Mouse (Mus musculus): ENCODE data around the gene Aqp2. TPM values are rescaled to one million over a fixed set of nuclear protein-coding genes. Genes with fewer than 3 reads are reported as not detected.

Gene Aqp2
- not detected in 2 replicates for polyA plus RNA-seq (2015; fragmentation: Nextera tagmentation; extraction: Ambion mirVana)

DNA sequence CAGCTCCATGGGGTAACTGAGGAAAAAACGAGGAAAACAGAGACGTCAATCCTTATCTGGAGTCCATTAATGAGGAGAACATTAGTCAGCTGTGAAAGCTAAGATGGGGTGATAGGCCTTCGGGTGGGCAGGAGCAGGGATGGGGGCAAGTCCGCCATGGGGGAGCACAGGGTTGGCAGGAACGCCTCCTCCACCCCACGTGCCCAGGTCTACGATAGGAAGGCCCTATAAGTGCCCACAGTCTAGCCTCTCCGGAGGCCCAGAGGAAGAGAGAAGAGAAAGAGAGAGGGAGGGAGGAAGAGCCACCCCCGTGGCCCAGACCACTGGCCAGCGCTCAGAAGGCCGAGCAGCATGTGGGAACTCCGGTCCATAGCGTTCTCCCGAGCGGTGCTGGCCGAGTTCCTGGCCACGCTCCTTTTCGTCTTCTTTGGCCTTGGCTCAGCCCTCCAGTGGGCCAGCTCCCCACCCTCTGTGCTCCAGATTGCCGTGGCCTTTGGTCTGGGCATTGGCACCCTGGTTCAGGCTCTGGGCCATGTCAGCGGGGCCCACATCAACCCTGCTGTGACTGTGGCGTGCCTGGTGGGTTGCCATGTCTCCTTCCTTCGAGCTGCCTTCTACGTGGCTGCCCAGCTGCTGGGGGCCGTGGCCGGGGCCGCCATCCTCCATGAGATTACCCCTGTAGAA lies at the start of gene Aqp2:
Gene Aqp2 (plus strand): TSS at position 254 of the 684 bp plus-strand sequence.
- no peak for ATAC-seq (ENCODE audit: low FRiP score)

DNA sequence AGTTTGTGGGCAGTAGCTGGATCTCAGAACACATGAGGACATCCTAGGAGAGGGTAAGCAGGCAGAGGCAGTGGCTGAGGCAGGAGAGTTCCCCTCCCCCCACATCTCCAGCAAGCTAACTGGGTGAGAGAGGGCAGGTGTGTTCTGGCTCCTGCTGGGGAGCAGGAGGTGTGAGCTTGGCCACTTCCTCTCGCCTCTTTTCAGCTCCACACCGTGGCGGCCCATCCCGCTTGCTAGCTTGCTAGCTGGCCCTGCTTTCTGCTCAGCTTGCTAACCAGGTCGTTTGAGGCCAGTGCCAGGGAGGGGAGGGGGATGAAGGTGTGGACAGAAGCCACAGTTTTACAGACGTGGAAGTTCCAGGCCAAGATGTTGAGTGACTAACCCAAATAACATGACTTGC lies 47.7 kb upstream of the Aqp2 start:
- 53% methylated on average over 6 of the region's 6 CpGs for whole genome bisulfite sequencing
- H3K9me3 ChIP-seq = no peaks in the 10 kb centered on the region
- no peak for ATAC-seq (ENCODE audit: low FRiP score)
- H3K27me3 ChIP-seq = 0 out of 2 replicates have a peak, but pooled peaks cover 15% of the 10 kb centered on the region
- no peak overlapping the region for H3K9ac ChIP-seq
- no peak overlapping the region for H3K4me2 ChIP-seq
- no peaks in the 10 kb centered on the region for H3K36me3 ChIP-seq
- H3K4me1 ChIP-seq (replicated peaks) = peaks cover 24% of the 10 kb centered on the region
- no peak overlapping the region for H3K4me3 ChIP-seq
- no peak overlapping the region for H3K27ac ChIP-seq

More for the DNA sequence above, at the start of gene Aqp2:
- Histone ChIP-seq H3K27ac (no peak within 1 kb of the TSS), H3K4me3 (no peak within 1 kb of the TSS), H3K9me3 (no peaks in the 10 kb centered on the region), H3K9ac (no peak within 1 kb of the TSS), H3K27me3 (peaks cover 63% of the 10 kb centered on the region), H3K4me2 (no peak within 1 kb of the TSS), H3K36me3 (no peaks in the 10 kb centered on the region), H3K4me1 (replicated peaks) (peaks cover 14% of the 10 kb centered on the region)
- 82% methylated on average over 26 of the region's 26 CpGs for WGBS

DNA sequence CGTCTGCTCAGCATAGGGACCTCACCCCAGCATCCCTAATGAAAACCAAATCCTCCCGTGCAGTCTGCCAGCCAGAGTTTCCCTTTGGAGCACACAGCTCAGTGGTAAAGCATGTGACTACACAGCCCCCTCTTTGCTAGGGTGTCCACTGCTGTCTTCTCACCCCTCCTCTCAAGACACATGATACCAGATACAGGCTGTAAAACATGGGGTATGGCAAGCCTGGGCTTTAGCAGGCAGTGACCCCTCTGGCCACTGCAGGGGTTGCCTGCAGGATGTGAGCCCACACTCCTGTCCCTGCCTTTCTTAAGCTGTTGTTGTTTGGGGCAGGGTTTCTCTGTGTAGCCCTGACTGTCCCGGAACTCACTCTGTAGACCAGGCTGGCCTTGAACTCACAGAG lies 46.8 kb upstream of the Aqp2 start:
- Histone ChIP-seq H3K36me3 (no peaks in the 10 kb centered on the region), H3K4me2 (no peak overlapping the region), H3K4me1 (replicated peaks) (peaks cover 22% of the 10 kb centered on the region), H3K9ac (no peak overlapping the region), H3K27me3 (0 out of 2 replicates have a peak, but pooled peaks cover 15% of the 10 kb centered on the region), H3K9me3 (no peaks in the 10 kb centered on the region), H3K4me3 (no peak overlapping the region), H3K27ac (no peak overlapping the region)
- WGBS = 68% methylated on average over 3 of the region's 3 CpGs
- no peak for ATAC-seq (ENCODE audit: low FRiP score)

DNA sequence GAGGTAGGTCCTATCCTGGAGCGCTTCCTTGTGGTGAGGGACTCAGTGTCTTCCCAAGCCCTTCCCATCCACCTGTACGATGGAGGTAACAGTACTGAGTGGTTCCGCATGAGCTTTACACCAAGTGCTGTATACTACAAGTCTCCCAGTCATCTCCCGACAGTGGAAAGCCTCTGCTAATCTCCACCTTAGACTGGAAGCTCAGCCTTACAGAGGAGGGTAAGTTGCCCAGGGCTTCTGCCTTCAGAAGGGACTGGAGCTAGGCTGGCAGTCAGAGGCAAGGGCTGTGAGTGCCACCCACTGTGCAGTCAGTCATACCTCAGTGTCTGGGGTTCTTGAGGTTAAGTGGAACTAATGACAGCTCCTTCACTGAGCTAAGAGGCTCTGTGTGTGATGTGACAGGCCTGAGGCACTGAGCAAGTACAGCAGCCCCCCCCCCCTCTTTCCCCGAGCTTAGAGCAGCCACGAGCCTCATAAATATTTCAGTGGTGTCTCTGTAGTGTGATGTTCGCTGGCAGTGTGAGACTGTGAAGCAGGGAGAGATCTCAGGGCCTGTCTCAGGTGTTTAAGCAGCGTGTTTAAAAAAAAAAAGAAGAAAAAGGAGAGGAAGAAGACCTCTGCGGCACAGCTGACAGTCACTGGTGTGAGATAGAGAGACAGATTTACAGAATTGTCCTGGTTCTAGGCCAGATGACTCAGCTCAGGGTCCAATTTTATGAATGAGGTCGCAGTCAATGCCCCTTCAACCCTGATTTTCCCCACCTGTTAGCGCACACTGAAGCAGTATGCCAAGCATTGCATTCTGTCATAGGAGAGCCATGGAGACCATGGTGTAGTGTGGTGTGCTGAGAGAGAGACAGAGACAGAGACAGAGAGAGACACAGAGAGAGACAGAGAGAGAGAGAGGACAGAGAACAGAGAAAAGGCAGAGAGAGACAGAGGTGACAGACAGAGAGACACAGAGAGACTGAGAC lies 41.7 kb upstream of the Aqp2 start:
- H3K4me3 ChIP-seq = no peak overlapping the region
- WGBS = 48% methylated on average over 11 of the region's 11 CpGs
- no peaks in the 10 kb centered on the region for H3K9me3 ChIP-seq
- H3K27me3 ChIP-seq = no peaks in the 10 kb centered on the region
- peak; percentile 65; the same call in 1 of the 2 replicates for ATAC-seq (ENCODE audit: low FRiP score)
- H3K27ac ChIP-seq = peak overlapping the region; percentile 72
- H3K4me2 ChIP-seq = no peak overlapping the region
- H3K4me1 ChIP-seq (replicated peaks) = peaks cover 15% of the 10 kb centered on the region
- H3K9ac ChIP-seq = peak overlapping the region; percentile 46
- H3K36me3 ChIP-seq = no peaks in the 10 kb centered on the region

DNA sequence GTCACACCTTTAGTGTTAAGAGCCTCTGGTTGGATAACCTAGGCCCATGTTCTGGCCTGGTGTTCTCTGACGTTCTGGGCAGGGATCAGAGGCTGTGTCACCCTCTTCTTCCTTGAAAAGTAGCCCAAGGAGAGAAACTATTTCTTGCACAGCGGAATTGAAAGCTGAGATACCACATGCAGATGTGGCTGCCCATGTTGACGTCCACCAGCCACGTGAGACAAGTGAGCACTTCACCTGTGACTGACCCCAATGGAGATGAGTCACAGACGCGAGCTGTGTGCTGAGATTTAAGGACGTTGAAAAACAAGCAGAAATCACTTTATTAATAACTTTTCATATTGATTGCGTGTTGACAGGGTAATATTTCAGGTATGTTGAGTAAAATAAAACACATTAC lies 39.0 kb upstream of the Aqp2 start:
- H3K4me3 ChIP-seq = no peak overlapping the region
- H3K4me2 ChIP-seq = no peak overlapping the region
- no peaks in the 10 kb centered on the region for H3K36me3 ChIP-seq
- H3K9me3 ChIP-seq = no peaks in the 10 kb centered on the region
- H3K27me3 ChIP-seq = 0 out of 2 replicates have a peak, but pooled peaks cover 4% of the 10 kb centered on the region
- H3K27ac ChIP-seq = no peak overlapping the region
- peaks cover 15% of the 10 kb centered on the region for H3K4me1 ChIP-seq (replicated peaks)
- no peak overlapping the region for H3K9ac ChIP-seq
- 82% methylated on average over 8 of the region's 8 CpGs for WGBS
- ATAC-seq (ENCODE audit: low FRiP score) = no peak

DNA sequence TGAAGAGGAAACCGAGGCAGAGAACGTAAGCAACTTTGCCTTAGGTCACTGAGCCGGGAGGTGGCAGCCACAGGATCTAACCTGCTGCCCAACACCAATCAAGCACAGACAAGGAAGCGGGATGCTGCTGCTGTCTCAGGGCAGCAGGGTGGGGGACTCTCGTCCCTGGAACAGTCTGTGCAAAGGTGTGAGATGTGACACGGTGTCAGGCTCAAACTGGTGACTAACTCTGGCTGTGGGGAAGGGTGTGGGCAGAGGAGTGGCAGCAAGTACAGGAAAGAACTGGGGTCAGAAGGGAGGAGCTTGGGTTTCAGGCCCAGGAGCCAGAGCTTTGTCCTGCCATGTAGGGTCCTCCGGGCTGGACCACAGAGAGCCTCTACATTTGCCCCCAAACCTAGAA lies 34.8 kb upstream of the Aqp2 start:
- 84% methylated on average over 7 of the region's 7 CpGs for WGBS
- no peak for ATAC-seq (ENCODE audit: low FRiP score)

DNA sequence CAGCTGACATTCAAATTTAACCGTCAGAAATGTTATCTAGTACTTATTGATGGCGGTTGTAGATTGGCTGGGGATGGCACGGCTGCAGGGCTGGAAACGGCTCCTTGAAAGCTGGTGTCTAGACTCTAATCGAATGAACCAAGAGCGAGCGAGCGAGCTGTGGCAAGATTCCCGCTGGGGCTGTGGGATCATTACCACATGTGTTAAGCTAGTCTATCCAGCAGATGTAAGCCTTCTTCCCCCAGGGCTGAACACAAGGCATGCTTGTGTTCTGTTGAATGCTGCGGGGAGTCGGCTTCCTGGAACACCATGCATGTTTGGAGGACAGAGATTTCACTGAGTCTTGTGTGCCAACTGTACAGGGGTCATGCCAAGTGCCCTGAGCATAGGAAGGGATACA lies 32.3 kb upstream of the Aqp2 start:
- no peak; the same call in 1 of the 2 replicates for ATAC-seq (ENCODE audit: low FRiP score)
- WGBS = 43% methylated on average over 11 of the region's 11 CpGs
- H3K27ac ChIP-seq = peak overlapping the region; percentile 35

More for the DNA sequence above, 34.8 kb upstream of the Aqp2 start:
- H3K4me2 ChIP-seq = no peak overlapping the region
- no peak overlapping the region for H3K9ac ChIP-seq
- H3K27ac ChIP-seq = no peak overlapping the region
- H3K36me3 ChIP-seq = no peaks in the 10 kb centered on the region
- H3K4me1 ChIP-seq (replicated peaks) = peaks cover 14% of the 10 kb centered on the region
- H3K27me3 ChIP-seq = 0 out of 2 replicates have a peak, but pooled peaks cover 4% of the 10 kb centered on the region
- no peaks in the 10 kb centered on the region for H3K9me3 ChIP-seq
- no peak overlapping the region for H3K4me3 ChIP-seq

DNA sequence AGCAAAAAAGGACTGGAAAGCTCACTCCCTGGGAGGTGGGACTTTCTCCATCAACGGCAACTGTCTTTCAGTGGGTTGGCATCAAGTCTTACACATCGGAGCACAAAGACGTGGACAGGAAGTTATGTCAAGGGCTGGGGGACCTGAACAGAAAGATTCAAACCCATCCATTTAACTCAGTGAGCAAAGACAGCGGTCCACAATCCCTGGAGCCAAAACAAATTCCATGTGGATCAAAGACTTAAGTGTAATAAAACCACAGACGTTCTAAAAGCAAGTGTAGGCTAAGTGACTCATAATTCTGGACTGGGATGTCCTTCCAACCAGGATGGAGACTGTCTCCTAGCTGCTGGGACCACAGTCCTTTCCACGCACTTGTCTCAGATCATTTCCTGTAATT lies 31.1 kb upstream of the Aqp2 start:
- Histone ChIP-seq H3K27ac (no peak overlapping the region), H3K27me3 (0 out of 2 replicates have a peak, but pooled peaks cover 4% of the 10 kb centered on the region), H3K9ac (no peak overlapping the region), H3K4me2 (no peak overlapping the region), H3K4me1 (replicated peaks) (peaks cover 14% of the 10 kb centered on the region), H3K9me3 (no peaks in the 10 kb centered on the region), H3K36me3 (no peaks in the 10 kb centered on the region), H3K4me3 (no peak overlapping the region)
- 87% methylated on average over 6 of the region's 6 CpGs for WGBS
- ATAC-seq (ENCODE audit: low FRiP score) = no peak

More for the DNA sequence above, 32.3 kb upstream of the Aqp2 start:
- no peaks in the 10 kb centered on the region for H3K9me3 ChIP-seq
- 0 out of 2 replicates have a peak, but pooled peaks cover 4% of the 10 kb centered on the region for H3K27me3 ChIP-seq
- no peak overlapping the region for H3K4me2 ChIP-seq
- H3K36me3 ChIP-seq = no peaks in the 10 kb centered on the region
- H3K4me3 ChIP-seq = no peak overlapping the region
- H3K9ac ChIP-seq = no peak overlapping the region
- H3K4me1 ChIP-seq (replicated peaks) = peaks cover 14% of the 10 kb centered on the region

DNA sequence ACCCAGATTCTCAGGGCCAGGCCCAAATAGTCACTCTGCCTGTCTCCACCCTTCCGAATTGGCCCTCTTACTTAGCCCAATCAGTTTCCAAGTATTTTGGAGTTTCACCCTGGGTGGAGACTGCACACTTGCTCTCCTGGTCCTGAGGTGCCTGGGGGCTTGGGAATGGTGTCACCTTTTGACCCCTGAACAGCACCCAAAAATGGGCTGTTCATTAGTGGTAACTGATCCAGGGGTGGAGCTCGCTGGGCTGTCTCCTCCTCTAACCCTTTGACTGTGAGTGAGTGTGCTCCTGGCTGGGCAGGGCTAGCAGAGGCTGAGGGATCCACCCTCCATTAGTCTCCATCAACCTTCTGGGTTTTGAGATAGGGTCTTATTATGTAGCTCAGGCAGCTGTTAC lies 29.0 kb upstream of the Aqp2 start:
- Histone ChIP-seq H3K4me1 (replicated peaks) (peaks cover 14% of the 10 kb centered on the region), H3K9ac (no peak overlapping the region), H3K4me3 (no peak overlapping the region), H3K9me3 (no peaks in the 10 kb centered on the region), H3K4me2 (no peak overlapping the region), H3K36me3 (no peaks in the 10 kb centered on the region), H3K27ac (no peak overlapping the region), H3K27me3 (no peaks in the 10 kb centered on the region)
- no peak for ATAC-seq (ENCODE audit: low FRiP score)
- WGBS = 58% methylated on average over 2 of the region's 2 CpGs

DNA sequence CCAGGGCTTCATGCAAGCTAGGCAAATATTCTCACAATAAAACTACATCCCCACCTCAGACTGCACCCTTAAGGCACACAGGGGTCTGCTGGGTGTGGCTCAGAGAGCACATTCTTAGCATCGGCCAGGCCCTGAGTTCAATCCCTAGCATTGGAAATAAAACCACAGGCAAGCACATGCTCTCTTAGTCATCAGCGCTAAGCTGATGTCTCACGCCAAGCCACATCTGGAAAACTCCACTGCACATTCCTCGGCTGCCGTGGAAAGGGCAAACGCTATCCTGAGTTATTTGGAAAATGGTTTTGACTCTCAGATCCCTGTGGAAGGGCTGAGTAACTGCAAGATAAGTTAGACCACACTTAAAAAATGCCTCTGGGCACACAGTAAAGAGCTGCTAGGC lies 25.1 kb upstream of the Aqp2 start:
- Histone ChIP-seq H3K36me3 (no peaks in the 10 kb centered on the region), H3K27ac (no peak overlapping the region), H3K27me3 (no peaks in the 10 kb centered on the region), H3K9me3 (no peaks in the 10 kb centered on the region), H3K4me1 (replicated peaks) (no peaks in the 10 kb centered on the region), H3K4me2 (no peak overlapping the region), H3K9ac (no peak overlapping the region), H3K4me3 (no peak overlapping the region)
- ATAC-seq (ENCODE audit: low FRiP score) = no peak
- 79% methylated on average over 6 of the region's 6 CpGs for WGBS

DNA sequence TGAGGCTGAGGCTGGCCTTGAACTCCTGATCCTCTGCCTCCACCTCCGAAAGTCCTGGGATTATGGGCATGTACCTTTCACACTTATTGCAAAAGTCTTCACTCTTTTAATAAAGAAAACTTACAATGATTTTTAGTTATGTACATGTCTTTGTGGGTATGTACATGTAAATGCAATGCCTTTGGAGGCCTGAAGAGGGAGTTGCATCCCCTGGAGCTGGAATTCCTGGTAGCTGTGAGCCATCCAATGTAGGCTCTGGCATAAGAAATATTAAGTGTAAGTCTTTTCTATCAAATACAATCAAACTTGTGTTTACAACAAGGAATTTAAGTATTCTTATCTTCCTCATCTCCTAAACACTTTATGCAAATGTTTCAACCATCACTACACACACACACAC lies 19.9 kb upstream of the Aqp2 start:
- H3K9ac ChIP-seq = no peak overlapping the region
- H3K4me1 ChIP-seq (replicated peaks) = peaks cover 20% of the 10 kb centered on the region; the same call in 1 of the 2 replicates
- WGBS = 88% methylated on average over 1 of the region's 1 CpGs
- H3K27me3 ChIP-seq = no peaks in the 10 kb centered on the region
- no peak overlapping the region for H3K4me3 ChIP-seq
- no peak overlapping the region for H3K27ac ChIP-seq
- H3K4me2 ChIP-seq = no peak overlapping the region
- no peaks in the 10 kb centered on the region for H3K36me3 ChIP-seq
- no peaks in the 10 kb centered on the region for H3K9me3 ChIP-seq
- no peak for ATAC-seq (ENCODE audit: low FRiP score)

DNA sequence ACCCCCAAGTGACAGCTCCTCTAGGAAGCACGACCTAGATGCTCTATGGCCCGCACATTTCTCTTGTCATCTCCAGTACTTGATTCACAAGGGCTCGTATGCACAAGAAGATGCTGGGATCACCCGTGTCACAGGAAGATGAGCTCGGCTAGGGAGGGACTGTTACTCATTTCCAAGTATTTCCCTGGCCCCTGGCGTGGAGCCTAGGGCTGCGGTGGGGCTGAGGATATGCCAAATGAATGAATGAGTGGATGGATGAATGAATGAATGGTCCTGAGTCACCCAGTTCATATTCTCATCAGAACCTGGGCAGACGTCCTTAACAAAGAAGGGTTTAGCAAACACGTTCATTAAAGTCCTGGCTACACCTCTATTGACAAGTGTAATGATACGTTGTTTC lies 18.6 kb upstream of the Aqp2 start:
- Histone ChIP-seq H3K4me1 (replicated peaks) (peaks cover 30% of the 10 kb centered on the region), H3K27ac (no peak overlapping the region), H3K9me3 (no peaks in the 10 kb centered on the region), H3K4me2 (no peak overlapping the region), H3K4me3 (no peak overlapping the region), H3K9ac (no peak overlapping the region), H3K27me3 (no peaks in the 10 kb centered on the region), H3K36me3 (no peaks in the 10 kb centered on the region)
- 79% methylated on average over 10 of the region's 10 CpGs for WGBS
- ATAC-seq (ENCODE audit: low FRiP score) = no peak
